Mouse (Mus musculus) spleen, adult 2 months (tissue): ENCODE data around the gene Smug1. TPM values are rescaled to one million over a fixed set of nuclear protein-coding genes. Genes with fewer than 3 reads are reported as not detected.

Source experiments
- DNase-seq, 2 experiments: peaks; one replicate each; pipeline versions ENCODE4 v3.0.0 to v3.0.0-alpha.2; 2012 to 2021; ENCODE audit warnings: low spot score in 2 of 2, low read depth in 1 of 2
- H3K27ac ChIP-seq: fragments of 200-500 bp; 2 replicates; pipeline ENCODE4 v1.5.1; 2012; ENCODE audit warnings: low read length, inconsistent platforms; ENCODE audit not compliant: insufficient read depth
- H3K27me3 ChIP-seq: fragments of 200-500 bp; 2 replicates; pipeline ENCODE4 v1.6.1; 2012; ENCODE audit warnings: mild to moderate bottlenecking, moderate library complexity, low read length, inconsistent platforms; ENCODE audit not compliant: control insufficient read depth, insufficient read depth
- H3K36me3 ChIP-seq: fragments of 200-500 bp; 2 replicates; pipeline ENCODE4 v1.6.1; 2012; ENCODE audit warnings: mild to moderate bottlenecking, low read length, inconsistent platforms; ENCODE audit not compliant: control insufficient read depth, insufficient read depth
- H3K4me1 ChIP-seq: fragments of 200-500 bp; 2 replicates; pipeline ENCODE4 v1.6.1; 2011; ENCODE audit warnings: inconsistent platforms; ENCODE audit not compliant: control insufficient read depth, insufficient read depth, insufficient read length
- H3K4me3 ChIP-seq: fragments of 200-500 bp; 2 replicates; pipeline ENCODE4 v1.5.1; 2011; ENCODE audit warnings: mild to moderate bottlenecking, inconsistent platforms; ENCODE audit not compliant: insufficient read depth, insufficient read length; ENCODE audit errors: extremely low read depth
- CTCF ChIP-seq: fragments of 200-500 bp; IDR thresholded peaks from 2 replicates; pipeline ENCODE4 v1.5.1; 2011; ENCODE audit warnings: mild to moderate bottlenecking, inconsistent platforms; ENCODE audit not compliant: insufficient read depth, insufficient read length, insufficient replicate concordance; ENCODE audit errors: extremely low read depth
- POLR2A ChIP-seq: fragments of 200-500 bp; IDR thresholded peaks from 2 replicates; pipeline ENCODE4 v1.6.1; 2011; ENCODE audit warnings: low read depth, low read length, inconsistent platforms
- WGBS: fragments of 180-500 bp; shearing (Covaris S2); methylation state at CpG from one replicate; pipeline ENCODE4 v1.1.7; 2018; 5-methylcytosine and 5-hydroxymethylcytosine counted together
- polyA plus RNA-seq: library from polyadenylated mRNA; depleted of rRNA; stranded (reverse); fragments of >200 nt; gene quantifications from 2 replicates; pipeline ENCODE4 v1.2.3, GENCODE M21; 2012; rRNA removed

Smug1 gene
- polyA plus RNA-seq, 1 experiment, result 10.6 TPM

DNA sequence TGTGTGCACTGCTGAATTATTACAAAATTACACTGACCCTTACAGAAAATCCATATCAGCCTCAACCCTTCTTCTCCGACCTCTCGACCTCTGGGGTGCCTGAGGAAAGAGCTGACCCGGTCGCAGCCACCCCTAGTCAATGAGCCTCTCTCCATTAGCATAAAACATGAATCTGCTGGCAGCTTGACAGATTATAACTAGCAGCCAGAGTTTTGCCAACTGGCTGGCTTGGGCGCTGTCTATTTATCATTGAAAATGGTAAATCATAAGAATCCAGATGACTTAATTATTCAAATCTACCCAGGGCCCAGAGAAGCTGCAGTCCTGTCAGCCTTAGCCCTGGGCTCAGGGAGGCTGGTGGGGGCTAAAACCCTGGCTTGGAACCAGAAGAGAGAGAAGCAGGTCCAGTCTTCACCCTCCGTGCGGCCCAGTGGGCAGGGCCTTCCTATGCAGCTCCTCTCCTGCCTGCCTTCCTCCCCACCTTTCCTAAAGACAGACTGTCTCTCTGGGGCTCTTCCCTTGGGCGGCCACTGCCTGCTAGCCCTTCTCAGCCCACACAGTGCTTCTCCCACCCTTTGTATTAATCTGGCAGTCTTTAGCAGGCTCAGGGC lies 58.7 kb downstream of the Smug1 start:
- Histone ChIP-seq H3K27ac (no peak overlapping the region), H3K36me3 (no peaks in the 10 kb centered on the region), H3K27me3 (0 out of 2 replicates have a peak, but pooled peaks cover 1% of the 10 kb centered on the region), H3K4me1 (no peaks in the 10 kb centered on the region), H3K4me3 (no peak overlapping the region)
- DNase-seq, result no peak
- no peak for TF ChIP-seq CTCF
- TF ChIP-seq POLR2A, result no peak
- WGBS, result 84% methylated on average over 8 of the region's 8 CpGs

DNA sequence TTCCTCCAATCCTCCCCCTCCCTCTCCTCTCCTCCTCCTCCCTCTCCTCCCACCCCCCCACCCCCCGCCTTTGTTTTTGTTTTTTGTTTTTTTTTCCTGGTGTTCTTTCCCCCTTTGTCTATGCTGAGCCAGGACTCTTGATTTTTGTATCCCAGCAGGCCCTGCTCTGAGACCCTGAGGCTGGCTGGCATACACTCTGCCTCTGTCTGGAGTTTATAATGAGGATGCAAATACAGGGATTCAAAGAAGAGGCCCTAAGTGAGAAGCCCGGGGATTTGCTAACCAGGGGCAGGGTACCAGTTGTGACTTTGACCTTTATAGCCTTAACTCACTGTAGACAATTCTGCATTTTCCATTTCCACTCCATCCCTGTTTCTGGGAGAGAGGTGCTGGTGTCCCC lies 60.7 kb downstream of the Smug1 start:
- H3K27me3 ChIP-seq, result peaks cover 10% of the 10 kb centered on the region
- TF ChIP-seq POLR2A, result no peak
- no peak for TF ChIP-seq CTCF
- WGBS, result 41% methylated on average over 2 of the region's 2 CpGs
- DNase-seq, result no peak
- H3K36me3 ChIP-seq, result no peaks in the 10 kb centered on the region
- no peak overlapping the region for H3K4me3 ChIP-seq
- H3K27ac ChIP-seq, result no peak overlapping the region
- H3K4me1 ChIP-seq, result no peaks in the 10 kb centered on the region

Other genes starting within 250 kb of the Smug1 start
- gene Hoxc13, start 246.0 kb downstream of the Smug1 start, polyA plus RNA-seq, result not detected in 2 replicates
- not detected in 2 replicates for gene Hoxc12, start 230.3 kb downstream of the Smug1 start, polyA plus RNA-seq
- not detected in 2 replicates for gene Hoxc11, start 212.7 kb downstream of the Smug1 start, polyA plus RNA-seq
- gene Hoxc10, start 200.3 kb downstream of the Smug1 start, polyA plus RNA-seq, result not detected in 2 replicates
- gene Hoxc5, start 199.6 kb downstream of the Smug1 start, polyA plus RNA-seq, result 0.05 TPM in 1 of 2 replicates, not detected in the other
- gene Hoxc9, start 190.7 kb downstream of the Smug1 start, polyA plus RNA-seq, result 0.05 TPM in 1 of 2 replicates, not detected in the other
- gene Hoxc8, start 176.5 kb downstream of the Smug1 start, polyA plus RNA-seq, result not detected in 2 replicates
- 0.07 TPM in 1 of 2 replicates, not detected in the other for gene Hoxc6, start 168.8 kb downstream of the Smug1 start, polyA plus RNA-seq
- gene Hoxc4, start 148.2 kb downstream of the Smug1 start, polyA plus RNA-seq, result 0.13 and 0.25 TPM in 2 replicates
- gene Cbx5, start 72.7 kb upstream of the Smug1 start, polyA plus RNA-seq, result 6.4 and 6.8 TPM in 2 replicates
- 62.6 and 65.2 TPM in 2 replicates for gene Hnrnpa1, start 73.3 kb upstream of the Smug1 start, polyA plus RNA-seq
- gene Nfe2, start 91.3 kb upstream of the Smug1 start, polyA plus RNA-seq, result 56.5 and 80.1 TPM in 2 replicates
- 43.2 and 46.8 TPM in 2 replicates for gene Copz1, start 105.6 kb upstream of the Smug1 start, polyA plus RNA-seq
- gene Gpr84, start 143.5 kb upstream of the Smug1 start, polyA plus RNA-seq, result 0.33 and 0.49 TPM in 2 replicates
- 28.1 and 31.0 TPM in 2 replicates for gene Zfp385a, start 173.0 kb upstream of the Smug1 start, polyA plus RNA-seq
- 7.1 and 8.0 TPM in 2 replicates for gene Itga5, start 199.7 kb upstream of the Smug1 start, polyA plus RNA-seq